Mouse (Mus musculus) lung, postnatal 0 days (tissue): Measurements from ENCODE around the gene D1Pas1.

Experiments used
- CTCF ChIP-seq: IDR thresholded peaks from 2 replicates; pipeline ENCODE4 v1.5.1; 2016; ENCODE audit warnings: antibody characterized with exemption, mild to moderate bottlenecking
- EP300 ChIP-seq: IDR thresholded peaks from 2 replicates; pipeline ENCODE4 v1.6.1; 2016; ENCODE audit warnings: antibody characterized with exemption, mild to moderate bottlenecking, control low read depth

DNA sequence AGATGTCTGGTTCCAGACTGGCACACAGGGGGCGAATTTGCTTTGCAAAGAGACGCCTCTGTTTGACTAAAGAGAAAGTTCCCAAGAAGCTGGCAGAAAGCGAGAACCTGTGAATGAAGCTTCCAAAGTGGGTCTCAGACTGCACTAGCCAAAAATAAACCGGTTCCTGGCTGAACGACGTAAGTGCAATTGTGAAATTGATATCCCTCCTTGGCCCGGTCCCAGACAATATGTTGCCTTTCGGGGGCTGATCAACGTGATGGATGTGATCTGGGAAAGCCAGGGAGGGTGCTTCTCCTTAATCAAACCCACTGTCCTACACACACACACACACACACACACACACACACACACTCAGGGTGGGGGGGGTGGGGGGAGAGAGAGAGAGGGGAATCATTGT is 41.8 kb upstream of the D1Pas1 start:
- TF ChIP-seq CTCF (no peak), EP300 (no peak)
